Mouse (Mus musculus): ENCODE measurements around the gene Map4k4. TPM values are rescaled to one million over a fixed set of nuclear protein-coding genes. Genes with fewer than 3 reads are reported as not detected.

Gene Map4k4
- total RNA-seq, 2 experiments from 2014 or later: 146 to 166 TPM

DNA sequence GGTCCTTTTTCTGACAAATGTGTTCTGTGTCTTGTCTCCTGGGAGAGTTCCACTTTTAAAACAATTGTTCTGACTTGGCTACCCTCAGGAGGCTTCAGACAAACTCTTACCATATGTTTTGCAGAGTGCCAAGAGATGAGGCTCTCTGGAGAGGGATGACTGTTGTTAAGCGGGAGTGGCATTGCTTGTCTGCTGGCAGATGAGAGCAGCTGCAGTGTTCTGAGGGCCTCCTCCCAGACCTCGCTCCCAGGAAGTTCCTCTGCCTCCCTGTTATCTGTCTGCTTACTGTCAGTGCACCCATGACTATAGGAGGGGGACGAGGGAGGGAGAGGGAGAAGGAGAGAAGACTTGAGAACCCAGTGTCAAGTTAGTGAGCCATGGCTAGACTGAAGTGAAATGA, 64.7 kb downstream of the Map4k4 start:
- DNase-seq: no peak

DNA sequence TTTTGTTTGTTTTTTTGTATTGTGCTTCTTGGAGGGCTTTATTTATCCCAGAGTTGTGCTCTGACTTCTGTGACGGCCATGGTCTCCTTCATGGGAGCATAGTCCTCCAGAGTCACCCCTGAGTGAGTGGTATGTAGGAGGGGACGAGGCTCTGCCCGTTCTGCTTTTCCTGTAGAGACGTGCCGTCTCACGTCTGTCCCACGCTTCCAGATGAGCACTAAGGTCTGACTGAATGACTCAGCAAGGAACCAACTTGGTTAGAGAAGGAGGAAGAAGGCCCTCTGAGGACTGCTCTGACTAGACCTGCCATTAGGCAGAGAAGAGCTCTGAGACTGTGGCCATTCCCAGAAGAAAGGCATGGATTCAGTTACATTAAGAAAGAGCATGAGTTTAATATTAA, 68.3 kb downstream of the Map4k4 start:
- no peak for DNase-seq

- DNase-seq: no peak
Observed at GRCm38 (mm10) chr1:39969771-39970406, 69.2 kb downstream of the Map4k4 start.

GRCm38 (mm10) chr1:39972411-39972810, 71.7 kb downstream of the Map4k4 start:
- no peak for DNase-seq

DNA sequence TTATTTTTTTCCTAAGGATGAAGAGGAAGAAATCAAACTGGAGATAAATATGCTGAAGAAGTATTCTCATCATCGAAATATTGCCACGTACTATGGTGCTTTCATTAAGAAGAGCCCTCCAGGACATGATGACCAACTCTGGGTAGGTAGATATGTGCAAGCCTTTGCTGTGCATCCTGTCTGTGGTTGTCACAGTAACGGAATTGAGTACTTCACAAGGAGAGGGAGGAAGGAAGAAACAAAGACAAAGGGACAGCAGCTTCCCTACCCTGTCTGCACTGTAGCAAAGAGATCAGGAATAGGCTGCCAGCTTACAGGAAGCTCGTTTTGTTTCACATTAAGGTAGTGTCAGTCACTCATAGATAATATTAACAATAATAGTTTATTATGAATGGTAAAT, 73.2 kb downstream of the Map4k4 start:
- DNase-seq: no peak

DNA sequence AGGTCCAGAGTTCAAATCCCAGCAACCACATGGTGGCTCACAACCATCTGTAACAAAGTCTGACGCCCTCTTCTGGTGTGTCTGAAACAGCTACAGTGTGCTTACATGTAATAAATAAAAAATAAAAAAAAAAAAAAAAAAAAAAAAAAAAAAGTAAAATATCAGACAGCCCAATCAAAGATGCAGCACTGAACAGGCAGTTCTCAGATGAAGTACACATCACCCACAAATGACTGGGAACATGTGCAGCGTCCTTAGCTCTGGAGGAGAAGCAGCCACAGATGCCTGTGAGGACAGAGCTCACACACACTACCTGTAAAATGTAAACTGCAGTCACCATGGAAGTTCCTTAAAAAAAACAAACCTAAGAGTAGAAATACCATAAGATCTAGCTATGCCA, 74.3 kb downstream of the Map4k4 start:
- DNase-seq: no peak

- no peak for DNase-seq
Observed at GRCm38 (mm10) chr1:39976107-39976506, 75.4 kb downstream of the Map4k4 start.

DNA sequence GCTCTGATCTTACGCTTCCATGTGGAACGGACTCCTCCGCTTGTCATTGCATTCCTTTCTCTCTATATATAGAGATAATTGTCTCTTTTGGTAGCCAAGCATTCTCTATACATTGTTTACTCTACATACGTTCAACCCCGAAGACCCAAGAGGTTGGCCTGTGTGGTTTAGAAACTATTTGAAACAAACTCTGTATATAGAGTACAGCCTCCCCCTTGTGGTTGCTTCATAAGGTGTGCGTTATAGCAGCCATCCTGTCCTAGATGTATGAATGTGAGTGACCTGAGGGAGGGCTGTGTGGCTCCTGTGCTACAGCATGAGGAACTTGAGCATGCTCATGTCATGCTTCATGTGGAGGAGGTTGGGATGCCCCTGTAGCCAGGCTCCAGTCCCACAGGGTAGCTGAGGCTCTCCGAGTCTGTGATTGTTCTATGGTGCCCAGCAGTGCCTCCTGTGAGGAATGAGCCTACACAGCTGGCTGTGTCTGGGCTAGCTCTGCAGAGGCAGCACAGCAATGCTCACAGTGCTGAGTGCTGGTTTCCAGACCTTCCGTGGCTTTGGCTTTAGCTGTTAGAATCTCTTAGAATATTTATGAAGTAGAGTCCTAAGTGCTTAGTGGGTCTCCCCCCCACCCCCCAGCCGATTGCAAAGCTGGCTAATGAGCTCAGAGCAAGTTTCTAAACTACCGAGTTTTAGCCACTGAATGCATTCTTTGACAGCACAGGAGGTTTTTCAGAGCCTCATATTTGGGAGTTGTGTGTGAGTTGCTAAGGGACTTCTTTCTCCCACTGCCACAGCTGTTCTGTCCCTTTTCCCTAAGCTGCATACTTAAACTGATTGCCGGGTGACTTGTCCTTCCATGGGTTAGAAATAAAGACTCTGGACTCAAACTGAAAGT, 76.4 kb downstream of the Map4k4 start:
- DNase-seq: no peak

DNA sequence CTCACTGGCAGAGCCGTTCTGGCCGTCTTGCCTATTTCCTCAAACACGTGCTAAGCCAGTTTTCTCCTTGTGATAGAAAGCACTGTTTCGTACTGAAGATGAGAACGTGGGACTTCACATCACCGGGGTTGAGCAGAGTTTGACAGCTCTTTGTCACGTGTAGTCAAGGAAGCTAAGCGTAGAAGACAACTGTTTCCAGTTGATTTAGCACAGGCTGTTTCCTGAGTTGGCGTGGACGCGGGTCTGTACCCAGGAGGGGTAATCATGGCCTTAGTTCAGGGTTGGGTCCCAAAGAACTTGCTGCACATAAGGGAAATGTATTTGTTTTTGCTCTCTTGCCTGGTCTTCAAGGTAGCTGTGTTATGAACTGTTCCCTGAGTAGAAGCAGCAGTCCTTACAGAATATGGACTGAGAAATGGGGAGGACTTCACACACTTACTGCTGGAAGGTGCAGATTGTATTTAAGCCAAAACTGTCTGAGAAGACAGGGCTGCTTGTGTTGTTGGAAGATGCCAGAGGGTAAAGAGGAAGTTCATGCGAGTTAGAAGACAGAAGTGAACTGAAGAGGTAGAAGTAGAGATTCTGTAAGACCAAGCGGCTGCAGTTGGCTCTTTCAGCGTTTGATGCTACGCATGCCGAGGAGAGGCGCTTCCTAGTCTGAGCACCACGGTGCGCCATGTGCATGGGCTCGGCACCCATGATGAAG, 78.2 kb downstream of the Map4k4 start:
- DNase-seq: no peak

DNA sequence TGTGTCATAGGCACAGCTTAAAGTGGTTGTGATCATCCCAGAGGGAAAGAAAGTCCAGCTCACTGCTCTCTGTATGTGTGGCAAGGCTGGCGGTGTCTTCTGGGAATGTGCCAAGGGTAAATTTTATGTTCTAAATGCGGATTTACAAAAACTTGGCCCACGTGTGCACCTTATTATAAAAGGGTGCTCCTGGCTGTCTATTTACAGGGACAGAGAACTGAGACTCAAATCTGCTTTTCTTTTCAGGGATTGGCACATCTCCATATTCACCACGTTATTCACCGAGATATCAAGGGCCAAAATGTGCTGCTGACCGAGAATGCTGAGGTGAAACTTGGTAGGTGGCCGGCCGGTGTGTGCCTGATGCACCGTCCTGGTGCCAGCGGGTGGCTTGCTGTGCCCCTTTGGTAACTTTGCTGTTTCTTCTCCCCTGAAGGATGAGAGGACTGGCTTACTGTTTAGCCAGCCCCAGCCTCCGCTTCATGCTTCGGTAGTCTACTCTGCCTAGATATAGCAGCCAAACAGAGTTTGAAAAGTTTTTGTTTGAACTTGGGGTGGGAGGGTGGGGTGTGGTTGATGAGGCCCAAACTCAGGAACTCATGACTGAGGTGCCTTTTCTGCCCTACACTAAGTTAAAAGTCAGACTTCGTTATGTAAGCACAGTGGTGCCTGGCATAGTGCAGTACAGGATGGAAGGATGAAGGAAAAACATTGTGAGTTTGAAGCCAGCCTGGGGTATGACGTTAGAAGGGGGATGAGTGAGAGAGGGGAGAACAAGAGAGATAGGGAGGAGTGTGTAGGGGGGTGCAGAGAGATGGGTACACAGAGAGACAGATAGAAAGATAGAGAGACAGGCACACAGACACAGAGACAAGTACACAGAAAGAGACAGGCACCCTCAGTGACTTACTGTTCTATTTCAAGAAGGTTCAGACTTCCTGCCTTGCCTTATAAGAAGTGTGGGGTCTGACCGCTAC, 79.9 kb downstream of the Map4k4 start:
- DNase-seq: no peak

- DNase-seq: no peak
Observed at GRCm38 (mm10) chr1:39981970-39982369, 81.3 kb downstream of the Map4k4 start.

DNA sequence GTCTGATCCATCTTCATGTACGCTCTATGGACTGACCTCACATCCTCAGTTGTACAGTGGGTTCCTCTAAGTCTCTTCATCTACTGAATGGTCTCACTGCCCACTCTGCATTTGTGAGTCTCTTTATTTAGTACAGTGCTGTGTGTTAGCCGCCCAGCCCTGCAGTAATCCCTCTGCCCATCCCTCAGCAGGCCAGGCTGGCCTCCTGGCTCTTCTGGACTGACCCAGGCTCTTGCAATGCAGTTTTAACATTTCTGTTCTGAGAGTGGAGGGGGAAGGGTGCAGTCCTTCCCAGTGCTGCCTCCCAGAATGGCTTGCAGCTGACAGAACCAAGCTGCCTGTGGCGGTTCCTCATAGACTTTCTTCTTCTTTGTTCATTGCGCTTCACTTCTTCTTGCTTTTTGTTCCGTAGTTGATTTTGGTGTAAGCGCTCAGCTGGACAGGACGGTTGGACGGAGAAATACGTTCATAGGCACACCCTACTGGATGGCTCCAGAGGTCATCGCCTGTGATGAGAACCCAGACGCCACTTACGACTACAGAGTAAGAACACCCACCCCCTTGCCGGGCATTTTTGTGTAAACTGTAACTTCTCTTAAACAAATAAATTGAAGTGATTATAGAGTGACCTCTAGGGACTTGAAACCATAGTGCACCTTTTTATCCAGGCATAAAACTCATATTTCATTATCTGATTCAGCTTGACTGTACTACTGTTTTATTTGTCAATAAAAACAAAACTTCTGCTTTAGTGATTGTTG, 82.2 kb downstream of the Map4k4 start:
- no peak for DNase-seq

GRCm38 (mm10) chr1:39984331-39984730, 83.6 kb downstream of the Map4k4 start:
- DNase-seq: no peak

GRCm38 (mm10) chr1:39986820-39987219, 86.1 kb downstream of the Map4k4 start:
- DNase-seq: no peak

DNA sequence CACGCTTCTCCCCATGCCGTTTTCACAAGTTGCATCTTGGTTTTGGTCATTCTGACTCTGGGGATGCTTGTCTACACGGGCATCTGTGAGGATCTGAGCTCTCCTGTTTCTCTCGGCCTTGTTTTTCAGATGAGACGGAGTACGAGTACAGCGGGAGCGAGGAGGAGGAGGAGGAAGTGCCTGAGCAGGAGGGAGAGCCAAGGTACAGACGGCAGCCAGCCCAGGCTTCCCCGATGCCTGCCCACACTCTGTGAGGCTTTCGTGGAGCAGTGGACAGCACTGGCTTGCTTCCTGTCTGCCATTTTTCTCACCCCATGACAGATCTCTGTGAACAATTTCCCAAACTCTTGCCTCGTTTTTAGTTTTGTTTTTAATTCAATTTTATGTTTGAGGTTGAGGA, 88.1 kb downstream of the Map4k4 start:
- peak in 1 of 2 experiments; percentile 44 for DNase-seq

GRCm38 (mm10) chr1:39990041-39990440, 89.3 kb downstream of the Map4k4 start:
- DNase-seq: no peak

DNA sequence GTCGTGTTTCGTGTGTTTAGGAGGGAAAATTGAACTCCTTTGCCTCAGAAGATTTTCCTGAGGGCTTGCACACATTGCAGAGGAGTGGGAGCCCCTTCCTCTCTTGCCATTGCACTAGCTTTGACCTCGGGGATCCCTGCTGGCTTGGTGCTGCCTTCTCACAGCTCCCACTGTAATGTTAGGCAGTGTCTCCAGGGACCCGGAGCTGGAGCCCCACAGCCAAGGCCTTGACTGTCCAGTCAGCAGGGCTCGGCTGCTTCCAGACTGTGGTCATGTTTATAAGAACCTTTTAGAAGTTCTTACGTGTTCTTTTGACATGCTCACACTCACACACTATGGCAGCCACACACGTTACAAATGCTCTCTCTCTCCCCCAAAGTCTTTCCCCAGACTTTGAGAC, 93.2 kb downstream of the Map4k4 start:
- DNase-seq: no peak

GRCm38 (mm10) chr1:39995593-39995992, 94.9 kb downstream of the Map4k4 start:
- DNase-seq: no peak

- no peak for DNase-seq
Observed at GRCm38 (mm10) chr1:40000476-40000875, 99.8 kb downstream of the Map4k4 start.

DNA sequence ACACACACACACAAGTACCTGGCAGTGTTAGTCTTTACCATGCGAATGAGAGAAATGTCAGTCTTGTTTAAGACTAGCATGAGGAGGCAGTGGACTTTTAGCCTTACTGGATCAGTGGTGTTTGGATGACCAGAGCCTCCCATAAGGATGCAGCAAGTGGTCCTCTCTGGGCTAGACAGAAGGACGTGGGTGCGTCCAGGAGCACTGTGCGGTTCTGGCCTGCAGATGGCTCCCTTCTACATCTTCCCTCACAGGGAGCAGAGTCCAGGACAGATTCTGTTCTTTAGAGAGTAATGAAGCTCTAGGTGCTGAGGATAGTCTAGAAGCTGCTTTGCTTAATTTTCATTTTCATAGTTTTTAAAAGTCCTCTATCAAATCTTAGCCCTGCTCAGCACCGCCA, 100.2 kb downstream of the Map4k4 start:
- peak; percentile 56 to 59 for DNase-seq

DNA sequence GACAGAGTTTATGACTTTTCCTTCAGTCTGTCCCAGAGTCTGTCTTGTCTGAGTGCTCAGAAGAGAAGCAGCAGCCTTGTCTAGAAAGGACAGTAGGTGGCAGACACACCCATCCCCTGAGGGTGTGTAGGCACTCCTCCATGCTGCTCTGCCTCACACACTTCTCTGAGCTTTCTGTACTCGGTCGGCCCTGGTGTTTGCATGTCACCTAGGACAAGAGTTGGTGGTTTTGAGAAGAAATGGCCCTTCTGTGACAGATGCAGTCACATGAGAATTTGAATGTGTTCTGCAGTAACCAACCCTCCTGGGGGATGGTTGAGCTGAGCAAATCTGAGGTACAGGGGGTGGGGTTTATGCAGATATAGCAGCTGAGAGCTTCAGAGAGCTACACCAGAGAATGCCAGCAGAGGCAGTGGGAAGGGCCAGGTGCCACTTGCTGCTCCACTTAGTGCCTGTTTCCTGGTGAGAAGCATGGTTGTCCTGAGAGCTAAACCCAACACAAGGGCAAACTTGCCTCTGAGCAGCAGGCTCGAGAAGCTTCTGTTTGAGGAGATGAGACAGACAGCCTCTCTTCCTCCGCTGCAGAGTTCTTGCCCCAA, 101.5 kb downstream of the Map4k4 start:
- DNase-seq: no peak

Data from layer of hippocampus, postnatal 36 days (tissue).